Mouse (Mus musculus) megakaryocyte progenitor cell, adult 5-6 weeks (primary cell): Measurements from ENCODE around the gene Vmn1r55. TPM values are rescaled to one million over a fixed set of nuclear protein-coding genes. Genes with fewer than 3 reads are reported as not detected.
"Not testable (repeated sequence)": the region's sequence is repeated elsewhere in the genome, so short reads cannot be mapped to it uniquely, and the experiment has no call there.

ENCODE experiments used
- ATAC-seq: replicated peaks from 2 replicates; pipeline ENCODE4 v1.8.0; 2016; ENCODE audit warnings: mild to moderate bottlenecking, moderate TSS enrichment, inconsistent platforms; ENCODE audit not compliant: poor library complexity
- total RNA-seq, 2 experiments: library from RNA; stranded (forward) in 1 of 2; stranded (reverse) in 1 of 2; fragments of 157-497, 149-512 nt in 1 of 2; fragments of 200-1000 nt in 1 of 2; gene quantifications; 2 replicates each; pipeline versions ENCODE4 v1.2.3 to v1.2.4; 2015 to 2017

Vmn1r55 gene
- total RNA-seq, 2 experiments from 2014 or later = not detected

GRCm38 (mm10) chr7:5081939-5082338 is 67.5 kb downstream of the Vmn1r55 start:
- ATAC-seq = no peak

DNA sequence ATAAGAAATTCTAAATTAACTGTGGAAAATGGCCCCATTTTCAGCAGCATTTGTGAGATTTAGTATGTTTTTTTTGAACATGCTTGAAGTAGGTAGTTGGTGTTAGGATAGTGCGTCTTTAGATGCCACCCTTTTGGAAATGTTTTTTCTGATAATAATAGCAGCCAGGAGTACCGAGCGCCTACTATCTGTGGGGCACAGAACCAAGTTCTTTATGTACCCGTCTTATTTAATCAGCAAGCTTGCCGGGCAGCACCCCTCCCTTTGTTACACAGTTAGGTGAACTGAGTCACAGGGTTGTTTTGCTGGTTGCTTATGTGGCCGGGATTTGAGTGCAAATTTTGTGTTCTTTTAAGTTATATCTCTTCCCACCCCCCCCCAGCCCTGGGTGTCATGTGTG is 68.2 kb downstream of the Vmn1r55 start:
- ATAC-seq = peak; percentile 38

- no peak for ATAC-seq
Measured at GRCm38 (mm10) chr7:5080815-5081214, 68.7 kb downstream of the Vmn1r55 start.

- ATAC-seq = peak; percentile 86
Measured at GRCm38 (mm10) chr7:5080010-5080751, 69.3 kb downstream of the Vmn1r55 start, which contains the start of gene Epn1. TSS of gene Epn1 (plus strand) at chr7:5080235.

DNA sequence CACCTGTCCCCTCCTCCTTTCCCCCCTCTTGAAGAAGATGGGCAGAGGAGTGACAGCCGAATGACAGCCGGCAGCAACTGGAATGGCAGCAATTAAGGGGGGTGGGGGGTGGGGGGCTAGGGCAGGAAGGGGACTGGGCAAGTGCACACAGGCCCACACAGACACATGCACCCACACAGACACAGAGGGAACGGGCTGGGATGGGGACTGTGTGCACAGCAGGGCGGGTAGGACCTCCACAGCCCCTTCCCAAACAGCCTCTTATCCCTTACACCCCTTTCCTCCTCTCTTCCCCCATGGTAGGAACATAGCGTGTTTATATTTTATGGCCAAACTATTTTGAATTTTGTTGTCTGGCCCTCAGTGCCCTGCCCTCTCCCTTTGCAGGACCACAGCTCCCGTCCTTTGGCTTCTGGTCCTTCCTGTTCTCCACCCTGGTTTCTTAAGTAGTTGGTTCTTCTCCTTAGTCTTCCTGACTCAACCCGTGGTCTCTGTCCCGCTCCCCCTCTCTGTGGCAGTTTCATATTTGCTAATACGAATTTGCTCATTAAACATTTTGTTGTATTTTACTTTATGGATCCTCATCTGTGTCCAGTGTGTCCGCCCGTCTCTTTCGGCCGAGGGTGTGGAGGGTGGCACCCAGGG is 70.0 kb downstream of the Vmn1r55 start:
- ATAC-seq = not testable (repeated sequence)

Other genes with a start within 250 kb of the Vmn1r55 start
- gene Gm36210, start 243.2 kb downstream of the Vmn1r55 start, total RNA-seq (2015) = not detected in 2 replicates
- not detected in 2 replicates for gene Gm36210, start 243.2 kb downstream of the Vmn1r55 start, total RNA-seq (2017)
- 7.4 and 8.0 TPM in 2 replicates for gene Zfp628, start 234.5 kb downstream of the Vmn1r55 start, total RNA-seq (2015)
- 1.9 and 2.7 TPM in 2 replicates for gene Zfp628, start 234.5 kb downstream of the Vmn1r55 start, total RNA-seq (2017)
- gene Nat14, start 227.6 kb downstream of the Vmn1r55 start, total RNA-seq (2015) = 0.20 and 0.64 TPM in 2 replicates
- gene Nat14, start 227.6 kb downstream of the Vmn1r55 start, total RNA-seq (2017) = not detected in 2 replicates
- not detected in 2 replicates for gene Ssc5d, start 223.9 kb downstream of the Vmn1r55 start, total RNA-seq (2015)
- gene Ssc5d, start 223.9 kb downstream of the Vmn1r55 start, total RNA-seq (2017) = 0.10 TPM in 1 of 2 replicates, not detected in the other
- gene Sbk2, start 185.3 kb downstream of the Vmn1r55 start, total RNA-seq (2015) = not detected in 2 replicates
- not detected in 2 replicates for gene Sbk2, start 185.3 kb downstream of the Vmn1r55 start, total RNA-seq (2017)
- not detected in 2 replicates for gene Sbk3, start 178.5 kb downstream of the Vmn1r55 start, total RNA-seq (2015)
- gene Sbk3, start 178.5 kb downstream of the Vmn1r55 start, total RNA-seq (2017) = not detected in 2 replicates
- 11.1 and 14.3 TPM in 2 replicates for gene Zfp579, start 153.5 kb downstream of the Vmn1r55 start, total RNA-seq (2015)
- gene Zfp579, start 153.5 kb downstream of the Vmn1r55 start, total RNA-seq (2017) = 2.7 and 4.2 TPM in 2 replicates
- gene Zfp524, start 135.3 kb downstream of the Vmn1r55 start, total RNA-seq (2015) = 11.0 and 13.0 TPM in 2 replicates
- 5.5 and 7.4 TPM in 2 replicates for gene Zfp524, start 135.3 kb downstream of the Vmn1r55 start, total RNA-seq (2017)
- gene Fiz1, start 135.0 kb downstream of the Vmn1r55 start, total RNA-seq (2015) = 35.6 and 39.2 TPM in 2 replicates
- gene Fiz1, start 135.0 kb downstream of the Vmn1r55 start, total RNA-seq (2017) = 17.7 and 24.0 TPM in 2 replicates
- gene Gm44973, start 134.2 kb downstream of the Vmn1r55 start, total RNA-seq (2015) = 1.9 and 4.6 TPM in 2 replicates
- not detected in 2 replicates for gene Gm44973, start 134.2 kb downstream of the Vmn1r55 start, total RNA-seq (2017)
- gene Zfp865, start 129.3 kb downstream of the Vmn1r55 start, total RNA-seq (2015) = 13.2 and 14.5 TPM in 2 replicates
- gene Zfp865, start 129.3 kb downstream of the Vmn1r55 start, total RNA-seq (2017) = 12.4 and 14.4 TPM in 2 replicates
- 0.57 TPM in 1 of 2 replicates, not detected in the other for gene Ccdc106, start 129.1 kb downstream of the Vmn1r55 start, total RNA-seq (2015)
- 0.21 TPM in 1 of 2 replicates, not detected in the other for gene Ccdc106, start 129.1 kb downstream of the Vmn1r55 start, total RNA-seq (2017)
- gene 4632433K11Rik, start 115.6 kb downstream of the Vmn1r55 start, total RNA-seq (2015) = not detected in 2 replicates
- gene 4632433K11Rik, start 115.6 kb downstream of the Vmn1r55 start, total RNA-seq (2017) = 0.88 TPM in 1 of 2 replicates, not detected in the other
- 0.72 and 1.5 TPM in 2 replicates for gene Zfp784, start 111.2 kb downstream of the Vmn1r55 start, total RNA-seq (2015)
- 1.6 and 1.7 TPM in 2 replicates for gene Zfp784, start 111.2 kb downstream of the Vmn1r55 start, total RNA-seq (2017)
- gene Zfp580, start 98.1 kb downstream of the Vmn1r55 start, total RNA-seq (2015) = 2.3 and 3.0 TPM in 2 replicates
- gene Zfp580, start 98.1 kb downstream of the Vmn1r55 start, total RNA-seq (2017) = 0.24 and 0.67 TPM in 2 replicates
- 99.3 TPM in 2 replicates for gene U2af2, start 87.5 kb downstream of the Vmn1r55 start, total RNA-seq (2015)
- 225 and 247 TPM in 2 replicates for gene U2af2, start 87.5 kb downstream of the Vmn1r55 start, total RNA-seq (2017)
- gene Epn1, start 69.4 kb downstream of the Vmn1r55 start, total RNA-seq (2015) = 41.0 and 42.0 TPM in 2 replicates
- 37.0 and 51.5 TPM in 2 replicates for gene Epn1, start 69.4 kb downstream of the Vmn1r55 start, total RNA-seq (2017)
- gene Rfpl4, start 32.7 kb downstream of the Vmn1r55 start, total RNA-seq (2015) = not detected in 2 replicates
- not detected in 2 replicates for gene Rfpl4, start 32.7 kb downstream of the Vmn1r55 start, total RNA-seq (2017)
- gene Rasl2-9, start 23.7 kb downstream of the Vmn1r55 start, total RNA-seq (2015) = not detected in 2 replicates
- not detected in 2 replicates for gene Rasl2-9, start 23.7 kb downstream of the Vmn1r55 start, total RNA-seq (2017)
- not detected in 2 replicates for gene Vmn1r56, start 47.1 kb upstream of the Vmn1r55 start, total RNA-seq (2015)
- gene Vmn1r56, start 47.1 kb upstream of the Vmn1r55 start, total RNA-seq (2017) = not detected in 2 replicates
- not detected in 2 replicates for gene Vmn1r57, start 68.8 kb upstream of the Vmn1r55 start, total RNA-seq (2015)
- not detected in 2 replicates for gene Vmn1r57, start 68.8 kb upstream of the Vmn1r55 start, total RNA-seq (2017)
- gene Gm5065, start 200.9 kb upstream of the Vmn1r55 start, total RNA-seq (2015) = not detected in 2 replicates
- not detected in 2 replicates for gene Gm5065, start 200.9 kb upstream of the Vmn1r55 start, total RNA-seq (2017)
- not detected in 2 replicates for gene Nlrp2, start 201.4 kb upstream of the Vmn1r55 start, total RNA-seq (2015)
- gene Nlrp2, start 201.4 kb upstream of the Vmn1r55 start, total RNA-seq (2017) = not detected in 2 replicates